Mouse (Mus musculus) ZHBTc4 (cell line): Measurements from ENCODE around the gene Med31.

ENCODE experiments used
- DNase-seq: peaks from one replicate; pipeline ENCODE4 v3.0.0-alpha.2; 2011; ENCODE audit warnings: low read depth, low spot score

Gene Med31

DNA sequence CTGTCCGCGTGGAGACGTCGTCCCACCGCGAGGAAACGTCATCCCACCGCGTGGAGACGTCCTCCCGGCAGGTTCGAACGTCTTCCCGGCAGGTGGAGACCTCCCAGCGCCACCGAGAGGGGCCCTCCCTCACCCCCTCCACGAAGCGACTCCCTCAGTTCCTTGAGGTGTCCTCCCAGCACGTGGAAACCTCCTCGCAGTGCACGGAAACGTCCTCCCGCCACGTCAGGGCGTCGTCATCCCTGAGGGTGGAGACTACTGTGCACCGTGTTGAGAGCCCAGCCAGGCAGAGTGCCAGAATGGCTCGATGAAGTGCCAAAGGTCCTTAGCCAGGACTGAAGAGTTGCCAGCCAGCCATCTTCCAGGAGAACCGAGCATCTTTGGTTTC is at the start of gene Med31:
Med31 (minus strand) TSS at position 183 of the 388 bp plus-strand sequence.
- peak; percentile 80 for DNase-seq

DNA sequence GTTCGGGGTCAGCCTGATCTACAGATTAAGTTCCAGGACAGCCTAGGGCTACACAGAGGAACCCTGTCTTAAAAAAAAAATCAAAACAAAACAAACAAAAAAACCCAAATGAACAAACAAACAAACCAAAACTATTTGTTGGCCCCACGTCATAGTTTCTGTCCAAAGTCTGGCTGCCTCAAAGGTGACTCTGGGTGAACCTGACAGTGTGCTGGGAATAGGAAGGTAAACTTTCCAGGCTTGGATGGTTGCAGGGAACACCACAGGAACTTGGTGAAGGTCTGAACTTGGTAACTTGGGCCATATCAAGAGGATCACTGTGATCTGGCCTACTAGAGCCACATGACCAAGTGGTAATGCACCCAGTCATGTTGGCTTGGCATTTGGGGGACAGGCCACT is 41.0 kb upstream of the Med31 start:
- no peak for DNase-seq

DNA sequence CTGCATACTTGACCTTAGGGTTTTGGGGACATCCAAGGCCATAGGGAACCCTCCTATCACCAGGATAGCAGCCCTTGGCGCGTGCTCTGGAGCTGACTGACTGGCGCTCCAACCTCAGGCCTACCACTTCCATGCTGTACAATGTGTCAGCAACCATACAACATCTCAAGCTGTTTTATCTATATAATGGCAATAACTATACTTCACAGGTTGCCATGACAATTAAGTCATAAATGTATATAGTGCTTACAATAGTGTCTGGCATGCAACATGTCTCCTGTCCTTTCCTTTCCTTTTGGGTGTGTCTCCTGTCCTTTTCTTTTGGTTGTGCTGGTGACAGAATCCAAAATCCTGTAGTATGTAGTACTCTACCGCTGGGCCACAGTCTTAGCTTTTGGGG is 40.2 kb upstream of the Med31 start:
- DNase-seq: no peak

DNA sequence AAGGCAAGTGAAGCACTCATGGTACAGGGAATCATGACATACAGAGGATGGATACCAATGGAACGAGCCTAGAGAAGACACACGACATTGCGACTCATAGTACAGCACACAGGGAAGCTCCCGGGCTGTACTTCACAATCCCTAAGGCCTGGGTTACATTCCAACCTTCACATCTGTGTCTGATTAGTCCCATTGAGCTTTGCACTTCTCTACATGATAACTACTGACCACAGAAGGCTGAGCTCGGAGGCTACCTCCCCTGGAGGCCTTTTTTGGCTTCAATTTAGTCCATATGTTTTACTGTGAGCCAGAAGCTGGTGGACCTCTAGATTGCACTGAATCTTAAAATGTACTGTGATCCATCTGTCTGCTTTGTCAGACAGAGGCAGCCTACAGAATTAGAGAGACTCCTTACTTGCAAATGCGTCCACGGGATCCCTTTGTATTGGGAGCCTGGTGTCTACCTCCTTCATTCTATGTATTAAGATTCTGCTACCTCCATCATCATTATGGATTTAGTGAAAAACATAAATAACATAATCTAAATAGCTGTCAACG is 29.9 kb upstream of the Med31 start:
- DNase-seq: no peak

DNA sequence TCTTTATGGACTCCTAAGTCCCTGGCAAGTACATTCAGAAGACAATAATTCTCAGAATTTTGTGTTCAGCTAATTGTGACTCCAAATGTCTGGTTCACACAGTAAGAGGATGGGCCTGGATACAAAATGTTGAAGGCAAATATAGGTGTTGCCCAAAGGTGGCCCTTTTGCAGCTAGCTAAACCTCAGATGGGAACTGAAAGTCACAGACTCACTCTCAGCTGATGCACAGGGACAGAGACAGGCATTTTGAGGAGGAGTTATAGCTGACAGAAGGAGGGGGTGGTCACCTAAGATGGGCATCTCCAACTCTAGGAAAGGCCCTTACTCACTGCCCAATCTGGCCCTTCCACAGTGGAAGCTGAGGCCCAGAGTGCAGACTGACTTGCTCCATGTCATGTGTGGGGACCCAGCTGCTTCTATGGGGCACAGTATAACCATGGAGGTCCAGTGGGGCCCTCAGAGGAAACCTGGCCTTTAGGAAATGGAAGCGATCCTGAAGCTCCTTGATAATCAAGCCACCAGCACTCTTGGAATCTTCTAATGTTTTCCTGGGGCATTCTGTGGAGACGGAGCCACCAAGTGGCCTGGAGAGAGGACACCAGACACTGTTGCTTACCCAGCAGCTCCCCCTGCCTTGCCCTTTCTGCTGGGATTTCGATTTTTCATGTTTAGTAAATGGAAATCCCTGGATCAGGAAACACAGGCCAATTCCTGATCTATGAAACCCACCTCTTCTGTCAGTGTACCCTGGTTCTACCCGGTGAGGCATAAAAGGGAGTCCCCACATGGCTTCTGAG is 24.9 kb upstream of the Med31 start:
- DNase-seq: no peak

DNA sequence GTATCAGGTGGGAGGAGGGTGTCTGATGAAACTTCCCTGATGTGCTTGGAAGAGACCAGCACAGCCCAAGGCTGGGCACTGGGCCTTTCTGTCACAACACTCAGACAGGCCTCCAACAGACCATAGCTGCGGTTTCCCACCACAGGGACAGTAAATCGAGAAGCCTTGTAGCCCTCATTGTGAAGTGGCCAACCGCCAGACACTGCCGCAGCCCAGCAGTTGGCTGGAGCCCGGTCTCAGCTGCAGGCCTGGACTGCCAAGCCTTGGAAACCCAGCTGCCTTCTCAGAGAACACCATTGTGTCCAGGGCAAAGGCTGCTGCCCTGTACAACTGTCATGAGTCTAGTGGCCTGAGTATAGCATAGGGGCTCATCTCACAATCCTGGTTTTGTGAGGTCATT is 18.6 kb upstream of the Med31 start:
- DNase-seq: no peak

DNA sequence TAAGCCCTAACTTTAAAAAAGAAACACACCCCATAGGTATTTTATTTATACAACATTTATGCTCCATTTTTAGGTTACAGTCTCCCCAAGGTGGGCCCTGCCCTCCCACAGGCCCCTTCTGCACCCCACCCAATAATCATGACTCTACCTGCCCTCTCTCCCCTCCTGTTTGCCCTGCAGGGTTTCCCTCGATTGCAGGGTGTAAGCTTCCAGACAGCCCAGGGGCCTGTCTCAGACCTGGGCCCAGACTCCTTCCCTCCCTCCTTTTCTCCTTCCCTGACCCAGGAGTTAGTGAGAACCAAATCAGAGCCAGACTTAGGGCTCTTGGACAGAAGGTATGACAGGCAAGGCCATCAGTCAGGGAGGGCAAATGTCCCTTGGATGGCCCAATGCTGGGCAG is 17.6 kb upstream of the Med31 start:
- DNase-seq: no peak

DNA sequence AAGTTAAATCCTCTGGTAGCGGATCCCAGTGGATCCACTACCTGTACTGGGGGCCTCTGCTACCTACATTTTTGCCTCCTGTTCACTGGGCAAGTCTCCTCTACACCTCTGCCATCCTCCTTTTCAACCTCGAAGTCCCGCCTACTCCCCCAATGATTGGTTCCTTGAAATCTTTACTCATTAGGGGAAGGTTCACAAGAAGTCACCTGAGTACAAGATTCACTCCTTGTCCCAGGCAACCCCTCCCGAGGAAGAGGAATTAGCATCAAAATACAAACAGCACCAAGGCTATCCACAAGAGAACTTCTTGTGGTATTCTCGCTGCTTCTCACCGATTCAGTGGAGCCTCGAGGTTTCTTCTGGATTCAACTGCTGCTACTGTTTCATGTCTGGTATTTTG is 16.7 kb upstream of the Med31 start:
- peak; percentile 76 for DNase-seq

DNA sequence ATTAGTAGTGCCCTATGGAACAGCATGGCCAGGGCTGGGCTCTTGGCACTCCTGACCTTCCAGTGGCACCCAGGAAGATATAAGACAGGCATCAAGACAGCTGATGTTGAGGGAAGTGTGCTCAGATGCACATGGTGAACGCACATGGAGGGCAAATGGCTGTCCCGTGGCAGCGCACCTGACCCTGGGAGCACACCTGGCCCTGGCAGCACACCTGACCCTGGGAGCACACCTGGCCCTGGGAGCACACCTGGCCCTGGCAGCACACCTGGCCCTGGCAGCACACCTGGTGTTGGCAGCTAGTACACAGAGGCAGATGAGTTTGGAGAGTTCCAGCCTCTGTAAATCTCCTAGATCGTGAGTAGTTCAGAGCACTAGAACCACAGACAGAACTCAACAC is 13.1 kb upstream of the Med31 start:
- no peak for DNase-seq

DNA sequence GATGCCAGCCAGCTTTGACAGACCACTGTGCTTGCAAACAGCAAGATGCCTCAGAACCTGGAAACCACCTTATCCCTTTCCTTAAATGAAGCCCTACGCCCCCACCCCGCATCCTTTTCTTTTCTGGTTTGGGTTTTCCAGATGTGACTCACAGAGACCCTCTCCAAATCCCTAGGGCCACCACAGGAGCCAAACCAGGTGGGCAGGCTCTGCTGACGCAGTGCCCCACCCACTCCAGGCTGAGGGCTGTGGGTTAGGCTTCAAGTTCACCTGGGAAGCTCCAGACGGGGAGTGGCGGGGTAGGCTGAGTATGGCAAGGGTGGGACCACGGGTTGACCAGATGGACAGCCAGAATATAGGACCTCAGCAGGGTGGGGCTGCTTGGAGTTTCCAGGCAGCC is 11.5 kb upstream of the Med31 start:
- DNase-seq: no peak

DNA sequence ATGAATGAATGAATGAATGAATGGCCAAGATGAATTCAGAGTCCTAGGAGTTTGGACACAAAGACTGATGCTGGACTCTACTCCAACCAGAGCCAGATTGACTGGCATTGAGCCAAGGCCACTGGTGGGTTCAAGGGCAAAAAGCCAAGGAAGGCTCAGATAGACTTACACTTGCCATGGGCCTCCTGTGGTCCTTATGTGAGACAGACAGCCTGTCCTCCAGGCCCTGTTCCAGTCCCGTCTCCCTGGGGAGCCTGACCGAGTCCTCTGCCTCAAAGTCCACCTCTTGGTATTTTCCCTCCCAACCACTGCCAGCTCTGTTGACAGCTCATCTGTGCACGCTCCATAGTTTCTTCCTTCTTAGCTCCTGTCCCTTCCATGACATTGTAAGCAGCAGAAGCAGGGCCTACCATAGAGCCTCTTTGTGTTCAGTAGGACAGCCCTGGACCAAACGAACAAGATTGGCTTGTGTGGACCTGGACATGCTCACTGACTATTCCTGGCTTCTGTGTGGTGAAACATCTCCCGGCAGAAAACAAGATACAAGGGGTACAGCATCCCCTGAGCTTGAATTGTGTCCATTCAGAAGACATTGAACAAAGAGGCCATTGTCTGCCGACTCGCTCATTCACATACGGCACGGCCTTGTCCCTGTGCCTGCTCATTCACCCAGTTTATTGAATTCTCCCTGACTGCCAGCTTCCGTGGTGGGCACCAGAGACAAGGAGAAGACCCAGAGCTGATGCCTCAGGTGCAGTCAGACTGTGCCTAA is 10.8 kb upstream of the Med31 start:
- DNase-seq: no peak

DNA sequence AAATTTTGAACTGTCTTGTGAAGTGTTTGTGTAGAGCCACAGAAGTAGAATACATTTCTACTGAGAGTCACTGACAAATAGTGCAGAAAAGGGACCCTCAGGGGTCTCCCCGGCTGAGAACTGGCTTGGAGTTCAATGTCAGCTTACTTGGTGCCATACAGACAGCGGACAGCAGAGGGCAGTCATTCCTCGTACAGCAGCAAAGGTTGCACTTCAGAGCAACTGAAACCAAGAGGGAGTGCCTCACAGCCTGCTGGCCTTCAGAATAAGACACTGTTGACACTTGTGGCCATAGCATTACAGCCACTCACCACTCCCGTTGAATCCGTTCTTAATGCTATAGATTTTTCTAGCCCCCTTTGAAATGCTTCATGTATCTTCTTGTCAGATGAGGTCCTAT is 9.5 kb upstream of the Med31 start:
- DNase-seq: peak; percentile 83

DNA sequence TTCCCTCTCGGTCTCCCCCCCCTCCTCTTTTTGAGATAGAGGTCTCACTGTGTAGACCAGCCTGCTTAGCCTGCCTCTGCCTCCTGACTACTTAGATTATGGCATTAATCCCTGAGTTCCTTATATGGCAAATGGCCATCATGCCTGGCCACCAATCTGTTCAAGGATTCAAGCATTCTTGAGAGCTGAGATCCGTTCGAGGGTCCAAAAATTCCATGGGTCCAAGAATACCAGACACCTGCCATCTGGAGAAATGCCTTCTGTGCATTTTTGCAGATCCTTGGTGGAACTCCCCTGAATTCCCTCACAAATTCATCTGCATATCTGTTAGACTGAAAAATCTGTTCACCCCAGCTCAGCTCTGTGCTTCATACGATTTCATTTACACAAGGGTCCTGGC is 8.0 kb upstream of the Med31 start:
- DNase-seq: no peak

DNA sequence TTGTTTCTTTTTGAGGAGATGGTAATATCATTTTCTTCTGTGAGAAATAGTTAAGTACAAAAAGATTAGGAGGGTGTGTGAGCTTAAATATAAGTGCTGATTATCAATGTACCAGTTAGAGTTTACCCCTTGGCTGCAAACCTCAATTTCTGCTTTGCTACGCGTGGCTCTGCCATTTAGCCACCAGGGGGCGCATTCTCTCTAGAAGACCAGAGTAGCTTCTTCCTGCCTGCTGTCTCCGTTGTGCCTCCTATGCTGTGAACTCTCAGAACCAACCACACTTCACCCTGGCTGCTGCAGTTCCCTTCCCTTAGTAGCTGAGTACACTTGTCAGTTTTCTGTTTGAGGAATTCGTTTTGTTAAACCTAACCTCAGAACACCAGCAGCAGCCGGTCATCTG is 5.9 kb upstream of the Med31 start:
- peak; percentile 85 for DNase-seq

DNA sequence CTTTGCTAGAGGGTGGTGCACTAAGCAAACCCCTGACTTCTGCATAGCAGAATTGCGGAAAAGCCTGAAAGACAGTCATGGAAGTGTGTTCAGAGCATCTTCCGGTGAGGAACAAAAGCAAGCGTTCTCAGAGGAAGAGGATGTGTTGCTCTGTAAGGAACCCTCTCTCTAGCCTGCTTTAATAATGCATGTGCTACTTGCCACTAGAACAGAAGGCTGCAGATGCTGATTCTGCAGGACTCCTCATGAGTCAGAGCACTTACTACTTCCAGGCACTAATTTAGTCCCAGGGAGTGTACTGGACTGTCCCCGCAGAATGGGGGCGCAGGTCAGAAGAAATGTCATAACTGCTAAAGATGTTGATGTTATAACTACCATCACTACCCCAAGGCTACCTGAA is 1.7 kb upstream of the Med31 start:
- DNase-seq: no peak

DNA sequence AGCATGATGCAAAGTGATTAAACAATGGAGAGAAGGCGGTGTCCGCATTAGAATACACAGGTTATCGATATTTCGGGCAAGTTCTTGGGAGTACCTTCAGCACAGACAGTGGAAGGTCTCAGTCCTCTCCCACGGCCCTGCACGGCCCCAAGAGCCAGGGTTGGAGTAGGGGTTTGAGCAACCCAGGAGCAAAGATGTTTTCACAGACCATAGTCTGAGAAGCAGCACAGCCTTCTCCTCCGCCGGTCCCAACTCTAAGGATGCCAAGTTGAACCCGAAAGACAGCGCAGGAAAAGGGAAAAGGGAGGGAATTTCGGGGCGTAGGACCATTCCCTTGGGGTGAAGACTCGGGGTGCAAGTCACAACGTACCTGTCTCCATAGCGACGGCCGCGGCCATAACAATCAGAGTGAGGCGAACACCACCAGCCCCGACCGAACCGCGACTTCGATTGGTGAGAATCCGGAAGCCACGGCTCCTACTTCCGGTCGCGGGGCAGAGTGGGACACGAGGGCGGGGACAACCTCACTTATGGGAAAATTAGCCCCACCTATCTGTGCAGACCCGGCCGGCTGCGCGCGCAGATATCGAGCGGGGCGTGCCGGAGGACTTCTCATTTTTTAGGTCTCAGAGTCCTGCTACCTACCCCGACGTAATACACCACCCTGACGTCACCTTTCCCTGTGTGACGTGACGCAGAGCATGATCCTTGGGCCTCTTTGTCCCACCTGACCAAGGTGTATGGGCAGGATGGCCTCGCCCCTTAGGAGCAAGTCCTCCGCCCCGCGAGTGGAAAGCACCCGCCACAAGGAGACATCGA is 592 bp downstream of the Med31 start:
- peak; percentile 98 for DNase-seq

DNA sequence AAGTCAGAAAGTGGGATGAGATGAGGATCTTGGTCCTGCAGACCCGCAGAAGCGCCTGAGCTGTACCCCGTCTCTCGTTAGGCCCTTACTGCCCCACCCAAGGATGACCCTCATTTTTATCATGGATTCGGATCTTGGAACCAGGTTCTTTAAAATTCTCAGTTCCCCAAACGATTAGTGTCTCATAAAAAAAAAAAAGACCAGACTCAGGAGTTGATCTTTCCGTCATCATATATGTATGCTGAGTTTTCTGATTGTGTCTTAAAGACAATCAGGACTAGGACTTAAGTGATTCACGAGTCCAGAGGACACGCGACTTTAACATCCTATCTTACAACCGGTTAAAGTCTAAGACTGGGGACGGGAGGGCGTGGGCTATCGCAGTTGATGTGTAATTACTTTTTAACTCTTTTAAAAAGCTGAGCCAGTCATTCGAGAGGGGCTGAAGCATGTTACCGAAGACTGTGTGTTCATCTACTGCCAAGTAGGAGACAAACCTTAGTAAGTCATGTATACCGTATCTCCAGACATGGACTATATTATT is 7.5 kb downstream of the Med31 start:
- no peak for DNase-seq

DNA sequence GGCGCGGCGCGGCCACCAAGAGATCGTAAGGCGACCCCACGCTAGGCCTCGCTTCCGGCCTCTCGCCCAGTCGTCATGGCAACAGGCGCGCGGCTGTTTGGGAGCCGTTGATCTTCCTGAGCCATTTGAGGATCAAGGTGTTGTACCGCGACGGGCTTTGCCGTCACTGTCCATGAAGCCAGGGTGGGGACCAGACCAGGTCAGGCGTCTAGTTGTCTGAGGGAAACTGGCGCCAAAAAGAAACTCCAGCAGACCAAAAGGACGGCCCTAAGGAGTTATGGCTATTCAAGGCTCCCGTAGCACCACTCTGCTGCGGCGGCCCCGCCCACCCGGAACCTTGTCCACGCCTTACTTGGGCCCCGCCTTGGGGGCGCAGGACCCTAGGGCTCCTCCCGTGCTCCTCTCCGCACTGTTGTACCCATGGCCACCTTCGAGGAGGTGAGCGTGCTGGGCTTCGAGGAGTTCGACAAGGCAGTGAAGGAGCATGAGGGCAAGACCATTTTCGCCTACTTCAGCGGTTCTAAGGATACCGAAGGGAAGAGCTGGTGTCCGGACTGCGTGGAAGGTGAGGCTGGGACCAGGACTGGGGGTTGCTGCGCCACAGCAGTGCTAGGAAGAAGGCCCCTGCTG is 8.1 kb downstream of the Med31 start, which contains the start of the genes 4933427D14Rik and Txndc17:
4933427D14Rik (minus strand) TSS at position 256 of the 630 bp plus-strand sequence.
Txndc17 (plus strand) TSS at position 344 of the 630 bp plus-strand sequence.
- DNase-seq: peak; percentile 93

DNA sequence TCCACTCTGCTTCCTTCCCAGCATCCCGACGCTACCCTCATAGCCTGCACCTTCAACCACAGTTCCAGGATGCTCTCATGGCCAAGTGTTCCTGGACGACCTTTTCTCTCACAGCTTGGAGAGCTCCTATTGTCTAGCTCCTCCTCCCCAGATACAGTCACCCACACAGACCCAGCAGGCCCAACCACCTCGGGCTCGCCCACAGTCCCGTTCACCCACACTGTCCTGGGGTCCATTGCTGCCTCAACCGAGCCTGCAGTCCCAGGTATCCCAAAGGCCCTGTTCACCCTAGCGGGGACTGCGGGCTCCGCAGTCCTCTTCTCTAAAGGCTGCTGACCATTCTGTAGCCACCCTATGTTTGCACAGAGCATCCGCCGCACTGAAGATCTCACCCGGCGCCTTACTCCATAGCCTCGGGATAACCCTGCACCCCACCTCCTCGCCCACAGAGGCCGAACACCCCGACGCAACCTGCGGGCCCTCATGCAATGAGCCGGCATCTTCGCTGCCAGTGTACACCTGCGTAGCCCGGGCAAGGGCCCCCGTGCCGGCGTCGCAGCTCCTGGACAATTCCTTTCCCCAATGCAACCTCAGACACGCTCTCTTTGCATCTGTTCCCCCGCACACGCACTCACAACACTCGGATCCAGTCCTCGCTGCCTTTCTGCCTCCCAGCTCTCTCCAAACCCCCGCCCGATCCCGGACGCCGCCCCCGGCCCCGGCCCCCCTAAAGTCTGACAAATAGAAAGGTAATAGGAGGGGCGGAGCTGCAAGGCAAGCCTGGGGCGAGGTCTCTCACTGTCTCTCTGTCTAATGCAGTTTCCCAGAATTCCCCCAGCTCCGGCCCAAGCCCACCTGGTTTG is 8.8 kb downstream of the Med31 start, which contains the start of gene Gm43951:
Gm43951 (minus strand) TSS at position 500 of the 863 bp plus-strand sequence.
- DNase-seq: peak; percentile 35

DNA sequence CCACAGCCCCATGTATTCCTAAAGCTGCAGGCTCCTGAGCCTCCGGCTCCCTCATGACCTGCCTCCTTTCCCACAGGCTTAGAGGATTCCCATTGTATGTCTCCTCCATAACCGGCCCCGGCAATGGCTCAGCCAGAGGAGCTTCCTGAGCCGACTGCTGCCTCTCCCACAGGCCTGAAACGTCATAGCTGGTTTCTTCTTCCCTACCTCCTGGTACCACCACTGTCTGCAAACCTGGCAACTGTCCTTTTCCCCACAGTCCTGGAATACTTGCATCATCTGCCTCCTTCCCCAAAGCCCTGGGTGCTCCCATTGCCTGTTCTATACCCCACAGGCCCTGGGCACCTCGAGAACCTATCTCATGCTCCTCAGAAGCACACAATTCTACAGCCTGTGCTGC is 10.1 kb downstream of the Med31 start:
- DNase-seq: no peak
